In the genomic region with DNA sequence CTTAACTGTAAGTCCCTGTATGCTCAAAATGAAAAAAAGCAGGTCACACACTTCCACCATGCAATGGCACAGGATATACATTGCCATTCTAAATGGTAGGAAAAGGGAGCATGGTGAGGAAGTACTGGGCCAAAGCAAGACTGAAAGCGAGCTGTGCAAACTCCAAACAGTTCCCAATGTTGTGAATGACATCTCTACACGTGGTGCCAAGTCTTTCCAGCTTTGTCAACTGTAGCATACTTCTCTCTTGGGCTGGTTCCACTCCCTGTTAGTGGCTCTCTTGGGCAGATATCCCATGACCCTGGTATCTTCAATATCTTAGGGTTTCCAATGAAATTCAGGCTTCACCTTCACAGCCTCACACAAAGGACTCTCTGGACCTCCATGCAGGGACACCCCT, we compare ENCODE assay signal across 41 mouse cellular contexts. TPM values are rescaled to one million over a fixed set of nuclear protein-coding genes. Genes with fewer than 3 reads are reported as not detected.
"Had no signal": no experiment of that assay in that cellular context is flagged by ENCODE, and none has a peak within 500 bp of the region (broad histone marks: within the 10 kb centered on the region; RNA-seq: fewer than 3 reads in every experiment).

No protein-coding gene starts in this region.

- DNase-seq: left cerebral cortex, postnatal 4 days; liver; liver, embryonic 13.5 days; liver, postnatal 0 days; lung, adult 18-20 months; lung, adult 2 months; lung, embryonic 14.5 days; lung, postnatal 10 days; lung, postnatal 14 days; lung, postnatal 36 days; lung, postnatal 4 days; midbrain, embryonic 14.5 days had no signal

- H3K4me2 ChIP-seq: limb, embryonic 12.5 days; limb, embryonic 13.5 days; limb, embryonic 15.5 days; liver, embryonic 11.5 days; liver, embryonic 12.5 days; liver, embryonic 13.5 days; liver, embryonic 15.5 days; lung, embryonic 14.5 days; lung, embryonic 15.5 days; midbrain, embryonic 12.5 days; midbrain, embryonic 13.5 days; midbrain, embryonic 15.5 days; neural tube, embryonic 12.5 days had no signal

- H3K27ac ChIP-seq: limb, embryonic 10.5 days; limb, embryonic 12.5 days; limb, embryonic 13.5 days; limb, embryonic 15.5 days; liver, embryonic 12.5 days; liver, embryonic 13.5 days; liver, embryonic 14.5 days; liver, embryonic 15.5 days; lung, embryonic 15.5 days; macrophage; midbrain, embryonic 12.5 days; midbrain, embryonic 13.5 days; midbrain, embryonic 15.5 days; neural tube, embryonic 12.5 days had no signal

- H3K27me3 ChIP-seq: limb, embryonic 12.5 days; limb, embryonic 13.5 days; limb, embryonic 15.5 days; liver, embryonic 12.5 days; liver, embryonic 13.5 days; liver, embryonic 15.5 days; lung, embryonic 15.5 days; midbrain, embryonic 12.5 days; midbrain, embryonic 13.5 days; midbrain, embryonic 15.5 days; neural tube, embryonic 12.5 days had no signal

- H3K4me1 ChIP-seq: limb, embryonic 10.5 days; limb, embryonic 12.5 days; limb, embryonic 13.5 days; limb, embryonic 15.5 days; liver, embryonic 12.5 days; liver, embryonic 13.5 days; liver, embryonic 15.5 days; lung, embryonic 15.5 days; megakaryocyte, embryonic 14.5 days; midbrain, embryonic 12.5 days; midbrain, embryonic 13.5 days; midbrain, embryonic 15.5 days; neural tube, embryonic 12.5 days had no signal

- H3K4me3 ChIP-seq: limb, embryonic 10.5 days; limb, embryonic 12.5 days; limb, embryonic 13.5 days; limb, embryonic 15.5 days; liver, embryonic 12.5 days; liver, embryonic 13.5 days; liver, embryonic 15.5 days; lung, embryonic 15.5 days; megakaryocyte, embryonic 14.5 days; midbrain, embryonic 12.5 days; midbrain, embryonic 13.5 days; midbrain, embryonic 15.5 days; myocyte; neural tube, embryonic 12.5 days had no signal

- ATAC-seq: liver, embryonic 12.5 days; liver, postnatal 0 days; lung, postnatal 0 days; midbrain, embryonic 13.5 days; midbrain, embryonic 15.5 days; midbrain, embryonic 16.5 days had no signal

- H3K9me3 ChIP-seq: limb, embryonic 10.5 days; limb, embryonic 12.5 days; limb, embryonic 13.5 days; limb, embryonic 15.5 days; liver, embryonic 12.5 days; liver, embryonic 13.5 days; liver, embryonic 15.5 days; lung, embryonic 15.5 days; megakaryocyte, embryonic 14.5 days; midbrain, embryonic 12.5 days; midbrain, embryonic 13.5 days; midbrain, embryonic 15.5 days; neural tube, embryonic 12.5 days had no signal

- H3K9ac ChIP-seq: limb, embryonic 12.5 days; limb, embryonic 13.5 days; limb, embryonic 15.5 days; liver, embryonic 12.5 days; liver, embryonic 13.5 days; liver, embryonic 14.5 days; liver, embryonic 15.5 days; liver, postnatal 0 days; lung, embryonic 14.5 days; lung, embryonic 15.5 days; midbrain, embryonic 12.5 days; midbrain, embryonic 13.5 days; midbrain, embryonic 15.5 days; neural tube, embryonic 12.5 days had no signal

- H3K36me3 ChIP-seq: limb, embryonic 10.5 days; limb, embryonic 12.5 days; limb, embryonic 13.5 days; limb, embryonic 15.5 days; liver, embryonic 12.5 days; liver, embryonic 13.5 days; liver, embryonic 15.5 days; lung, embryonic 15.5 days; midbrain, embryonic 12.5 days; midbrain, embryonic 13.5 days; midbrain, embryonic 15.5 days; neural tube, embryonic 12.5 days had no signal

RNA-seq across cellular contexts. Expression of a gene that starts 26.9 kb away (rescaled TPM):
- total RNA-seq: left cerebral cortex, postnatal 10 days; left cerebral cortex, postnatal 14 days; left cerebral cortex, postnatal 25 days; left cerebral cortex, postnatal 36 days; left cerebral cortex, postnatal 4 days; megakaryocyte progenitor cell, adult 5-6 weeks; megakaryocyte, adult 5-6 weeks; megakaryocyte-erythroid progenitor cell, adult 5-6 weeks; midbrain, postnatal 0 days; monocyte, adult 5-6 weeks had no signal
- polyA plus RNA-seq: limb, embryonic 10.5 days; limb, embryonic 12.5 days; limb, embryonic 13.5 days; lung, embryonic 14.5 days; lung, embryonic 15.5 days; lung, embryonic 16.5 days; macrophage; midbrain, embryonic 12.5 days; midbrain, embryonic 13.5 days; midbrain, embryonic 14.5 days; midbrain, embryonic 15.5 days; midbrain, embryonic 16.5 days; neural tube, embryonic 11.5 days; neural tube, embryonic 12.5 days had no signal
